Mouse (Mus musculus): ENCODE data around the gene Srcap. TPM values are rescaled to one million over a fixed set of nuclear protein-coding genes. Genes with fewer than 3 reads are reported as not detected.

Gene Srcap
- total RNA-seq, 2 experiments from 2014 or later = 70.3 to 78.6 TPM

- DNase-seq (ENCODE audit: low spot score in 2 of 2) = peak; percentile 61 to 85
Observed at GRCm38 (mm10) chr7:127572895-127573471, 61.2 kb downstream of the Srcap start, which contains the start of gene Phkg2. Gene Phkg2, plus strand, starts transcription at chr7:127573340.

GRCm38 (mm10) chr7:127573503-127574008 is 61.8 kb downstream of the Srcap start:
- peak in 1 of 2 experiments; percentile 22 for DNase-seq (ENCODE audit: low spot score in 2 of 2)

GRCm38 (mm10) chr7:127574115-127574514 is 62.3 kb downstream of the Srcap start:
- DNase-seq (ENCODE audit: low spot score in 2 of 2) = no peak

- no peak for DNase-seq (ENCODE audit: low spot score in 2 of 2)
Observed at GRCm38 (mm10) chr7:127583260-127583659, 71.5 kb downstream of the Srcap start.

- no peak for DNase-seq (ENCODE audit: low spot score in 2 of 2)
Observed at GRCm38 (mm10) chr7:127585031-127585430, 73.2 kb downstream of the Srcap start.

- DNase-seq (ENCODE audit: low spot score in 2 of 2) = no peak
Observed at GRCm38 (mm10) chr7:127586149-127586548, 74.4 kb downstream of the Srcap start.

- no peak for DNase-seq (ENCODE audit: low spot score in 2 of 2)
Observed at GRCm38 (mm10) chr7:127587196-127587595, 75.4 kb downstream of the Srcap start.

GRCm38 (mm10) chr7:127588011-127588871 is 76.5 kb downstream of the Srcap start, which contains the start of the genes Ccdc189 and Rnf40:
Gene Ccdc189, minus strand, starts transcription at chr7:127588595.
Gene Rnf40, plus strand, starts transcription at chr7:127588767.
- DNase-seq (ENCODE audit: low spot score in 2 of 2) = peak; percentile 69 to 89

GRCm38 (mm10) chr7:127588901-127589300 is 77.1 kb downstream of the Srcap start:
- DNase-seq (ENCODE audit: low spot score in 2 of 2) = no peak

GRCm38 (mm10) chr7:127589637-127590036 is 77.9 kb downstream of the Srcap start:
- DNase-seq (ENCODE audit: low spot score in 2 of 2) = no peak

- no peak for DNase-seq (ENCODE audit: low spot score in 2 of 2)
Observed at GRCm38 (mm10) chr7:127591108-127591507, 79.3 kb downstream of the Srcap start.

- DNase-seq (ENCODE audit: low spot score in 2 of 2) = no peak
Observed at GRCm38 (mm10) chr7:127592575-127592974, 80.8 kb downstream of the Srcap start.

GRCm38 (mm10) chr7:127596747-127597146 is 85.0 kb downstream of the Srcap start:
- DNase-seq (ENCODE audit: low spot score in 2 of 2) = no peak

- no peak for DNase-seq (ENCODE audit: low spot score in 2 of 2)
Observed at GRCm38 (mm10) chr7:127600612-127601011, 88.8 kb downstream of the Srcap start.

GRCm38 (mm10) chr7:127601735-127602134 is 90.0 kb downstream of the Srcap start:
- DNase-seq (ENCODE audit: low spot score in 2 of 2) = no peak

GRCm38 (mm10) chr7:127602903-127603302 is 91.1 kb downstream of the Srcap start:
- no peak for DNase-seq (ENCODE audit: low spot score in 2 of 2)

- no peak for DNase-seq (ENCODE audit: low spot score in 2 of 2)
Observed at GRCm38 (mm10) chr7:127604256-127604655, 92.5 kb downstream of the Srcap start.

- no peak for DNase-seq (ENCODE audit: low spot score in 2 of 2)
Observed at GRCm38 (mm10) chr7:127607150-127607549, 95.4 kb downstream of the Srcap start.

Measured in gastrocnemius, postnatal 4 days (tissue).